Mouse (Mus musculus): ENCODE results near the gene Raf1.

DNA sequence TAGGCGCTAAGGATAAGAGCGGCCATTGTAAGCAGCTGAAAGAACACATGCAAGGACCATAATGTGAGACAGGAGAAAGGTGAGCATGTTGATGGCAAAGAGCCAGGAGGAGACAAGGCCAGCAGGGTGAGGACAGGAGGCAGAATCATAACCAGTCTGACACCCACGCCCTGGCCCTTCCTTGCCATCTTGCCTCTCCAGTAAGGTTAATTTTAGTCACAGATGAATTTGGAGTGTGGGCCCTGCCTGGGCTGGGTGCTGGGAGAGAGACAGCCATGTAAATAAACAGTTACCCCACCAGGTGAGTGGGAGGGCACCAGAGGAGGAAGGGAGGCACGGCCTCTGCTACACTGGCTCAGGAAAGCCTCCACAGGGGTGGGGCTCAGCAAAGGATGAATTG, 4.6 kb upstream of the Raf1 start:
- TF ChIP-seq CTCF (IDR thresholded peaks at IDR 0.05), result no peak
- no peak for TF ChIP-seq EP300 (IDR thresholded peaks at IDR 0.05; ENCODE audit: insufficient read depth, low read depth, low read length)
